Mouse (Mus musculus): ENCODE results near the gene Chit1.

GRCm38 (mm10) chr1:134079477-134080163 lies 31.4 kb upstream of the Chit1 start:
- TF ChIP-seq FLI1 (IDR thresholded peaks at IDR 0.05; ENCODE audit: low read length) (no peak), GATA1 (IDR thresholded peaks at IDR 0.05; ENCODE audit: borderline replicate concordance, low read length) (no peak)
